Mouse (Mus musculus): ENCODE results near the gene Fosb. TPM values are rescaled to one million over a fixed set of nuclear protein-coding genes. Genes with fewer than 3 reads are reported as not detected.

Gene Fosb
- polyA plus RNA-seq, 1 experiment from 2014 or later: not detected

- 49% methylated on average over 13 of the region's 13 CpGs for WGBS
- Histone ChIP-seq H3K9ac (ENCODE audit: low read length) (no peak overlapping the region), H3K4me3 (ENCODE audit: low read depth, low read length) (no peak overlapping the region), H3K9me3 (ENCODE audit: control insufficient read depth, low read length) (no peaks in the 10 kb centered on the region), H3K36me3 (ENCODE audit: control insufficient read depth, insufficient read depth, low read length) (no peaks in the 10 kb centered on the region), H3K4me2 (ENCODE audit: low read depth, severe bottlenecking) (no peak overlapping the region), H3K27ac (replicated peaks; ENCODE audit: low read depth, low read length) (no peak overlapping the region), H3K27me3 (ENCODE audit: control insufficient read depth, insufficient read depth, low read length) (peaks cover 58% of the 10 kb centered on the region), H3K4me1 (ENCODE audit: control insufficient read depth, insufficient read depth, low read length) (no peaks in the 10 kb centered on the region)
- ATAC-seq (ENCODE audit: insufficient number of reproducible peaks, low FRiP score, low TSS enrichment, low read depth): no peak
- no peak for DNase-seq (ENCODE audit: low spot score)
Measured at GRCm38 (mm10) chr7:19302264-19303045, 7.4 kb downstream of the Fosb start.

DNA sequence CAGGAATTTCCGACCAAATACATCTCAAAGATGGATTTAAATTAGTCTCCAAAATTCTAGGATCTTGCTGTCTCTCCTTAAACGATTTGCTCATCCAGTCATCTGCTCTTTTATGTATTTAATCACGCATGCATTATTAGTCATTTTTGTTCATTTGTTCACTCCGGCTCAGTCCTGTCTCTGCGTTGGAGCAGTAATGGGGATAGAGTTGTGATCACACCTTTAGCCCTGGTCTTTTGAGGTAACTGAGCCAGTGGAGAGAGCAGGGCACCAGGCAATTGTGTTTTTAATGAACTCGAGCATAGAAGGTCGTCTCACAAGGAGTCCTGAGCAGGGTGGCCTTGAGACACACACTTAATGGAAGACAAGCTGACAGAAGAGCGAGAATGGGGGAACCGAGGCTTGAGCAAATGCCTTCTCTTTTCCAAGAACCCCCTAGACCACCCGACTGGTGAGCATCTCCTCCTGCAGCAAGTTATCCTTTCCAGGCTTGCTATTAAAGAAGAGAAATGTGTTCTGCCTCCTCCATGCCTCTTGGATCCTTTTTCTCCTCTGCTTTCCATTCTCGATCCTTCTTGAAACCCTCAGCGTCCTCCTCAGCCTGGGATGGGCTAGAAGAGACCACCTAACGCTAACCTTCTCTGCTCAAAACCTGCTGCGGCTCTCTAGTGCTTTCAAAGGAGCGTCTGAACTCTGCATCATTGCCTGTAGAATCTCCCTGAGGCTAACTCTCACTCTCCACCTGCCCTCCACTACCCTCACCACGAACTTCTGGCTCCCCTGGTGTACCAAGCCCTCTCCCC, 8.2 kb downstream of the Fosb start:
- H3K4me2 ChIP-seq (ENCODE audit: low read depth, severe bottlenecking): peak overlapping the region; percentile 21; the same call in 1 of the 2 replicates
- peaks cover 52% of the 10 kb centered on the region for H3K27me3 ChIP-seq (ENCODE audit: control insufficient read depth, insufficient read depth, low read length)
- H3K9ac ChIP-seq (ENCODE audit: low read length): no peak overlapping the region
- H3K4me3 ChIP-seq (ENCODE audit: low read depth, low read length): peak overlapping the region; percentile 28; the same call in 1 of the 2 replicates
- no peaks in the 10 kb centered on the region for H3K36me3 ChIP-seq (ENCODE audit: control insufficient read depth, insufficient read depth, low read length)
- H3K27ac ChIP-seq (replicated peaks; ENCODE audit: low read depth, low read length): no peak overlapping the region
- no peaks in the 10 kb centered on the region for H3K9me3 ChIP-seq (ENCODE audit: control insufficient read depth, low read length)
- no peak for DNase-seq (ENCODE audit: low spot score)
- H3K4me1 ChIP-seq (ENCODE audit: control insufficient read depth, insufficient read depth, low read length): no peaks in the 10 kb centered on the region
- no peak for ATAC-seq (ENCODE audit: insufficient number of reproducible peaks, low FRiP score, low TSS enrichment, low read depth)
- 11% methylated on average over 16 of the region's 16 CpGs for WGBS

DNA sequence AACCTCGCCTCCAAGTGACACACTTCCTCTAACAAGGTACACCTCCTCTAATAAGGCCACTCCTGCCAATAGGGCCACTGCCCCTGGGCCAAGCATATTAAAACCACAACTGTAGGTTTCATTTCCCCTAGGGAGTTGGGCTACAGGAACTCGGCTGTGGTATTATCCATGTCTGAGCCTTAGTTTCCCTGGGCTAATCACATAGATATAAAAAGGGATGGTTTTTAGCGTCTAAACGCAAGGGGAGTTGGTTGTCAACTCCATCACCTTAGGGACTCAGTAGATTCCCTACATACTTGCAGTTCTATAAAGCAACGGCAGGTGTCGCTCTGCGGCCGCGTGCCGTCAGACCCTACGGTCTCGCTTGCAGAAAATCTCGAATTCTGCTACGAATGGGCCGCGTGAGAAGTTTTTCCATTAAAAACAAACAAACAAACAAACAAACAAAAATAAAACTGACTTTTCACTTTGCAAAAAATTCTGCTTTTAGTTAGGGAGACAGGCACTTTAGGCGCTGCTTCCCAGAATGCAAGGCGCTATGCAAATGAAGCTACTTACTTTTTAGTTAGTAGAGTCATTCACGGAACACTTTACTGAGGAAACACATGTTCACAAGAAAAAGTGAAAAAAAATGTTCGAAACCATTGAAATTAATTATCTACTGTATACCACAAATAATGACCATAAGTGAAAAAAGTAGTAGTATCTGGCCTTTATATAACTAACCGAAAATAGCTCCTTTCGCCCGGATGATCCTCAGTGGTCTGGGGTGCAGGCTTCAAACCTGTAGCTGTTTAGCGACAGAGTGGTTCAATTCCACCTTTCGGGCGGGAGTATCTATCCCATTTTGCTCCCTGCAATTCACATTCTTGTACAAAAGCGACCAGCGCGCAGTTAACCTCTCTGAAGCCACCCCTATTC, 9.1 kb downstream of the Fosb start:
- Histone ChIP-seq H3K4me1 (ENCODE audit: control insufficient read depth, insufficient read depth, low read length) (no peaks in the 10 kb centered on the region), H3K27me3 (ENCODE audit: control insufficient read depth, insufficient read depth, low read length) (peaks cover 43% of the 10 kb centered on the region), H3K9ac (ENCODE audit: low read length) (no peak overlapping the region), H3K4me2 (ENCODE audit: low read depth, severe bottlenecking) (peak overlapping the region; percentile 21; the same call in 1 of the 2 replicates), H3K27ac (replicated peaks; ENCODE audit: low read depth, low read length) (no peak overlapping the region), H3K9me3 (ENCODE audit: control insufficient read depth, low read length) (no peaks in the 10 kb centered on the region), H3K4me3 (ENCODE audit: low read depth, low read length) (peak overlapping the region; percentile 28), H3K36me3 (ENCODE audit: control insufficient read depth, insufficient read depth, low read length) (no peaks in the 10 kb centered on the region)
- DNase-seq (ENCODE audit: low spot score) (peak; percentile 87), ATAC-seq (ENCODE audit: insufficient number of reproducible peaks, low FRiP score, low TSS enrichment, low read depth) (peak; percentile 66)
- WGBS: under 1% methylated on average over 29 of the region's 29 CpGs

DNA sequence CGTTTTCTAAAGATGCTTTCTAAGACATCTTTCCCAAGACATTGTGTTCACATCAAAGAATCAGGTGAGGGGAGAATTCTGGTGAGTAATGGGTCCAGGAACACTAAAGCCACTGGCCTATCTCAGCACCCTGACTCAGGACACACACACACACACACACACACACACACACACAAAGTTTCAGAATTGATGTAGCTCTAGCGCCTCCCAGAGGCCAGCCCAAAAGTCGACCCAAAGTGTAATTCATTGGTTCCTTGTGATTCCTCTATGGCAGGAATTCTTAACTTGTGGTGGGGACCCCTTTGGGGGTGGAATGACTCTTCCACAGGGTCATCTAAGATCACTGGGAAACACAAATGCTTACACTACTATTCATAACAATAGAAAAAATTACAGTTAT, 10.7 kb downstream of the Fosb start:
- Histone ChIP-seq H3K4me2 (ENCODE audit: low read depth, severe bottlenecking) (no peak overlapping the region), H3K4me1 (ENCODE audit: control insufficient read depth, insufficient read depth, low read length) (no peaks in the 10 kb centered on the region), H3K36me3 (ENCODE audit: control insufficient read depth, insufficient read depth, low read length) (no peaks in the 10 kb centered on the region), H3K4me3 (ENCODE audit: low read depth, low read length) (no peak overlapping the region), H3K27ac (replicated peaks; ENCODE audit: low read depth, low read length) (no peak overlapping the region), H3K9me3 (ENCODE audit: control insufficient read depth, low read length) (no peaks in the 10 kb centered on the region), H3K9ac (ENCODE audit: low read length) (no peak overlapping the region), H3K27me3 (ENCODE audit: control insufficient read depth, insufficient read depth, low read length) (peaks cover 27% of the 10 kb centered on the region)
- DNase-seq (ENCODE audit: low spot score): peak; percentile 58
- ATAC-seq (ENCODE audit: insufficient number of reproducible peaks, low FRiP score, low TSS enrichment, low read depth): no peak
- 23% methylated on average over 3 of the region's 3 CpGs for WGBS

- WGBS: 89% methylated on average over 5 of the region's 5 CpGs
- Histone ChIP-seq H3K9ac (ENCODE audit: low read length) (no peak overlapping the region), H3K27me3 (ENCODE audit: control insufficient read depth, insufficient read depth, low read length) (peaks cover 14% of the 10 kb centered on the region), H3K4me3 (ENCODE audit: low read depth, low read length) (no peak overlapping the region), H3K4me2 (ENCODE audit: low read depth, severe bottlenecking) (no peak overlapping the region), H3K4me1 (ENCODE audit: control insufficient read depth, insufficient read depth, low read length) (no peaks in the 10 kb centered on the region), H3K9me3 (ENCODE audit: control insufficient read depth, low read length) (no peaks in the 10 kb centered on the region), H3K36me3 (ENCODE audit: control insufficient read depth, insufficient read depth, low read length) (no peaks in the 10 kb centered on the region), H3K27ac (replicated peaks; ENCODE audit: low read depth, low read length) (no peak overlapping the region)
- ATAC-seq (ENCODE audit: insufficient number of reproducible peaks, low FRiP score, low TSS enrichment, low read depth) (no peak), DNase-seq (ENCODE audit: low spot score) (no peak)
Measured at GRCm38 (mm10) chr7:19297794-19298193, 12.1 kb downstream of the Fosb start.

GRCm38 (mm10) chr7:19297034-19297433, 12.8 kb downstream of the Fosb start:
- DNase-seq (ENCODE audit: low spot score): no peak
- WGBS: 86% methylated on average over 6 of the region's 6 CpGs
- no peak for ATAC-seq (ENCODE audit: insufficient number of reproducible peaks, low FRiP score, low TSS enrichment, low read depth)
- Histone ChIP-seq H3K9ac (ENCODE audit: low read length) (no peak overlapping the region), H3K27ac (replicated peaks; ENCODE audit: low read depth, low read length) (no peak overlapping the region), H3K4me1 (ENCODE audit: control insufficient read depth, insufficient read depth, low read length) (no peaks in the 10 kb centered on the region), H3K4me3 (ENCODE audit: low read depth, low read length) (no peak overlapping the region), H3K36me3 (ENCODE audit: control insufficient read depth, insufficient read depth, low read length) (no peaks in the 10 kb centered on the region), H3K9me3 (ENCODE audit: control insufficient read depth, low read length) (no peaks in the 10 kb centered on the region), H3K4me2 (ENCODE audit: low read depth, severe bottlenecking) (no peak overlapping the region), H3K27me3 (ENCODE audit: control insufficient read depth, insufficient read depth, low read length) (peaks cover 7% of the 10 kb centered on the region)

- WGBS: 12% methylated on average over 20 of the region's 22 CpGs
- H3K27me3 ChIP-seq (ENCODE audit: control insufficient read depth, insufficient read depth, low read length): no peaks in the 10 kb centered on the region
- H3K4me3 ChIP-seq (ENCODE audit: low read depth, low read length): peak overlapping the region; percentile 25
- peak; percentile 69 for ATAC-seq (ENCODE audit: insufficient number of reproducible peaks, low FRiP score, low TSS enrichment, low read depth)
- no peak overlapping the region for H3K27ac ChIP-seq (replicated peaks; ENCODE audit: low read depth, low read length)
- H3K4me1 ChIP-seq (ENCODE audit: control insufficient read depth, insufficient read depth, low read length): peaks cover 7% of the 10 kb centered on the region; the same call in 1 of the 2 replicates
- DNase-seq (ENCODE audit: low spot score): peak; percentile 100
- H3K36me3 ChIP-seq (ENCODE audit: control insufficient read depth, insufficient read depth, low read length): no peaks in the 10 kb centered on the region
- H3K9ac ChIP-seq (ENCODE audit: low read length): peak overlapping the region; percentile 53
- H3K9me3 ChIP-seq (ENCODE audit: control insufficient read depth, low read length): no peaks in the 10 kb centered on the region
- peak overlapping the region; percentile 50 for H3K4me2 ChIP-seq (ENCODE audit: low read depth, severe bottlenecking)
Measured at GRCm38 (mm10) chr7:19295503-19296185, 14.2 kb downstream of the Fosb start.
